Mouse (Mus musculus) left cerebral cortex, postnatal 25 days (tissue): Measurements from ENCODE around the gene Slc26a1. TPM values are rescaled to one million over a fixed set of nuclear protein-coding genes. Genes with fewer than 3 reads are reported as not detected.
A peak's percentile ranks its signal among the peaks of the same experiment; 100 is the strongest.
"Not testable (repeated sequence)": the region's sequence is repeated elsewhere in the genome, so short reads cannot be mapped to it uniquely, and the experiment has no call there.

Source experiments
- DNase-seq, 2 experiments: peaks; one replicate each; pipeline ENCODE4 v3.0.0; 2022; ENCODE audit warnings: low spot score in 2 of 2, mixed read lengths in 1 of 2
- intact Hi-C: fragments of 180-260 bp; cut with DNase I; formaldehyde crosslinking; loops from one replicate; pipeline ENCODE4 v1.15.1; 2025
- total RNA-seq, 2 experiments: library from RNA; stranded (reverse); gene quantifications; 2 replicates each; pipeline ENCODE4 v1.2.3; 2021

Slc26a1 gene
- total RNA-seq, 2 experiments from 2014 or later = 1.3 to 1.5 TPM

GRCm38 (mm10) chr5:108634088-108634487 is 41.3 kb downstream of the Slc26a1 start:
- DNase-seq, intact Hi-C loops: not testable (repeated sequence)

GRCm38 (mm10) chr5:108633676-108634075 is 41.7 kb downstream of the Slc26a1 start:
- no peak for DNase-seq

GRCm38 (mm10) chr5:108629634-108630483 is 45.5 kb downstream of the Slc26a1 start, which contains the start of the genes Gak and Tmem175:
Gak (minus strand) TSS chr5:108629755.
Tmem175 (plus strand) TSS chr5:108629770.
- intact Hi-C loops = no loop called here
- DNase-seq = peak; percentile 95 to 96

More at GRCm38 (mm10) chr5:108633676-108634075, 41.7 kb downstream of the Slc26a1 start:
- intact Hi-C loops = no loop called here

- no peak for DNase-seq
- intact Hi-C loops = no loop called here
Observed at GRCm38 (mm10) chr5:108628891-108629633, 46.3 kb downstream of the Slc26a1 start.

GRCm38 (mm10) chr5:108626050-108626660 is 49.2 kb downstream of the Slc26a1 start:
- intact Hi-C loops = no loop called here
- DNase-seq = no peak

- peak in 1 of 2 experiments; percentile 68 for DNase-seq
- intact Hi-C loops = no loop called here
Observed at GRCm38 (mm10) chr5:108621870-108622269, 53.5 kb downstream of the Slc26a1 start.

Other genes starting within 250 kb of the Slc26a1 start
- gene Atp5k, start 241.1 kb downstream of the Slc26a1 start, total RNA-seq = 100 to 1,000 TPM; 270 to 287 TPM
- under 1 TPM; 0.25 to 0.69 TPM for gene Mfsd7a, start 226.7 kb downstream of the Slc26a1 start, total RNA-seq
- 10 to 100 TPM; 47.2 to 58.5 TPM for gene Pcgf3, start 214.3 kb downstream of the Slc26a1 start, total RNA-seq
- gene Cplx1, start 125.5 kb downstream of the Slc26a1 start, total RNA-seq = 100 to 1,000 TPM; 640 to 650 TPM
- 10 to 100 TPM; 98.6 to 99.1 TPM for gene Gak, start 45.8 kb downstream of the Slc26a1 start, total RNA-seq
- 10 to 100 TPM; 37.4 to 42.1 TPM for gene Tmem175, start 45.8 kb downstream of the Slc26a1 start, total RNA-seq
- gene Idua, start 15.2 kb downstream of the Slc26a1 start, total RNA-seq = 10 to 100 TPM; 11.4 to 15.0 TPM
- 10 to 100 TPM; 46.9 to 57.7 TPM for gene Dgkq, start 5.9 kb downstream of the Slc26a1 start, total RNA-seq
- 10 to 100 TPM; 20.0 to 20.6 TPM for gene Fgfrl1, start 16.8 kb upstream of the Slc26a1 start, total RNA-seq
- not detected for gene Rnf212, start 99.4 kb upstream of the Slc26a1 start, total RNA-seq
- not detected for gene Tmed11, start 119.8 kb upstream of the Slc26a1 start, total RNA-seq
- not detected for gene Vmn2r8, start 133.3 kb upstream of the Slc26a1 start, total RNA-seq
- gene Vmn2r9, start 177.0 kb upstream of the Slc26a1 start, total RNA-seq = not detected